Mouse (Mus musculus): Measurements from ENCODE around the gene 1700012B07Rik. TPM values are rescaled to one million over a fixed set of nuclear protein-coding genes. Genes with fewer than 3 reads are reported as not detected.

Gene 1700012B07Rik
- polyA plus RNA-seq, 1 experiment, result not detected

DNA sequence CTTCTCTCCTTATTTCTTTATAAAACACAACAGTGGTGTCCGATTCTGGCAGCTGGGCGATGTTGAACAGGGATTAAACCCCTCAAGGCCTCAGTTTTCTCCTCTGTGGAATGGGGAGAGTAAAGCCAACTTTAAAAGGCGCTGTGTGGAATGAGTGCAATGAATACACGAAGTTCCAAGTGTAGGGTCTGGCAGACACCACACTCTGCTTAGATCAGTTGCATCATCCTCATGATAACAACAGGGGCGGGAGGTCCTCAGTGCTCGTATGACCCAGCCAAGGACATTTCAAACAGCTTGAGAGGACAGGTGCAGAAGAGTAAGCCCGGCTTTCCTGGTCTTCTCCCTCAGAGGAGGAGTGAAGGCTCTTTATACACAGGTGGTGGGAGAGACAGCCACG lies 26.2 kb upstream of the 1700012B07Rik start:
- no peak overlapping the region for H3K4me3 ChIP-seq (replicated peaks)
- no peaks in the 10 kb centered on the region for H3K9me3 ChIP-seq (ENCODE audit: control insufficient read depth, low read length)
- no peaks in the 10 kb centered on the region for H3K4me1 ChIP-seq (ENCODE audit: control insufficient read depth)
- TF ChIP-seq GATA1 (IDR thresholded peaks at IDR 0.05; ENCODE audit: low read length) (no peak), TAL1 (IDR thresholded peaks at IDR 0.05; ENCODE audit: low read length) (no peak)
- H3K27me3 ChIP-seq (ENCODE audit: control insufficient read depth), result no peaks in the 10 kb centered on the region
- H3K36me3 ChIP-seq (ENCODE audit: control insufficient read depth), result no peaks in the 10 kb centered on the region

DNA sequence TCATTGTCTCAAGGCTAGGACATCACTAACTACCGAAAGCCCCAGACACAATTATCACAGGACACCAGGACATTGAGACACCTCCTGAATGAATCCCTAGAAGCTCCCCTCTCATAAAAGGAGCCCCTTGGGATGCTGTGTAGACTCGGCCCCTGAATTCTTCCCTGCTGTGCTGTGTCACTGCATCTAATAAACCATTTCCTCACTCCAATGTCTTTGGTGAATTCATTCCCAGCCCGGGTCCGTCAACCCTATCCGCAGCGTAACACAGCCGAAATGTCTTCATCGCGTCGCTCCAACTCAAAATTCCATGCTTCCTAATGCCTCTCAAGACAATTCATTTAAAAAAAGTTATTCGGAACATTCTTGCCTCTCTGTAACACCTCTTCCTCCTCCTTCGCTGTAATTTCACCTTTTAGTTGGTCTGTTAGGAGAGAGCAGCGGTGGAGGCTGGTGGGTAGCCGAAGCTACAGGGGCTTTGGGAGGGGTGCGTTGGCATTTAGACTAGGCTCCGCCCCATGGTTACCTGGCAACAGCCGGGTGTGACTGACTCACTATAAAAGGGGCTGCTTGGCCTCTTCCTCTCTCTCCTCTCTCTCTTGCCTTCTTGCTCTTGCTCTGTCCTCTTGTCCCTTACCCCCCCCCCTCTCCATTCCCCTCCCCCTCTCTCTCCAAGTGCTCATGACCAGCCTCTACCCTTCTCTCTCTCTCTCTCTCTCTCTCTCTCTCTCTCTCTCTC lies 25.6 kb upstream of the 1700012B07Rik start:
- Histone ChIP-seq H3K9me3 (ENCODE audit: control insufficient read depth, low read length) (no peaks in the 10 kb centered on the region), H3K27me3 (ENCODE audit: control insufficient read depth) (no peaks in the 10 kb centered on the region), H3K36me3 (ENCODE audit: control insufficient read depth) (no peaks in the 10 kb centered on the region), H3K4me3 (replicated peaks) (no peak overlapping the region), H3K4me1 (ENCODE audit: control insufficient read depth) (no peaks in the 10 kb centered on the region)
- TF ChIP-seq TAL1 (IDR thresholded peaks at IDR 0.05; ENCODE audit: low read length), result no peak
- no peak for TF ChIP-seq GATA1 (IDR thresholded peaks at IDR 0.05; ENCODE audit: low read length)

DNA sequence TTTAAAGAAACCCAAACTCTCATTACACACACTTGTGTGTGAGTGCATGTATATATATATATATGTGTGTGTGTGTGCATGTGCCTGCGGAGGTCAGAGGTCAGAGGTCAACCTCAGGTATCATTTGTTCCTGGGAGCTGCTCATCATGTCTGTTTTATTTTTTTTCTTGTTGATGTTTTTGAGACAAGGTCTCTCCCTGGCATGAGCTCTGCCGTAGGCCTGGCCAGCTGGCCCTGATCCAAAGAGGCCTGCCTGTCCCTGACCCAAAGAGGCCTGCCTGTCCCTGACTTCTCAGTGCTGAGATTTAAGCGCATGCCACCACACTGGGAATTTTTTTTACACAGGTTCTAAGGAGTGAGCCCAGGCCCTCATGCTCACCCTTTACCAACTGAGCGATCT lies 24.1 kb upstream of the 1700012B07Rik start:
- H3K4me1 ChIP-seq (ENCODE audit: control insufficient read depth), result no peaks in the 10 kb centered on the region
- H3K27me3 ChIP-seq (ENCODE audit: control insufficient read depth), result no peaks in the 10 kb centered on the region
- no peaks in the 10 kb centered on the region for H3K9me3 ChIP-seq (ENCODE audit: control insufficient read depth, low read length)
- H3K36me3 ChIP-seq (ENCODE audit: control insufficient read depth), result no peaks in the 10 kb centered on the region
- TF ChIP-seq GATA1 (IDR thresholded peaks at IDR 0.05; ENCODE audit: low read length) (no peak), TAL1 (IDR thresholded peaks at IDR 0.05; ENCODE audit: low read length) (no peak)
- no peak overlapping the region for H3K4me3 ChIP-seq (replicated peaks)

DNA sequence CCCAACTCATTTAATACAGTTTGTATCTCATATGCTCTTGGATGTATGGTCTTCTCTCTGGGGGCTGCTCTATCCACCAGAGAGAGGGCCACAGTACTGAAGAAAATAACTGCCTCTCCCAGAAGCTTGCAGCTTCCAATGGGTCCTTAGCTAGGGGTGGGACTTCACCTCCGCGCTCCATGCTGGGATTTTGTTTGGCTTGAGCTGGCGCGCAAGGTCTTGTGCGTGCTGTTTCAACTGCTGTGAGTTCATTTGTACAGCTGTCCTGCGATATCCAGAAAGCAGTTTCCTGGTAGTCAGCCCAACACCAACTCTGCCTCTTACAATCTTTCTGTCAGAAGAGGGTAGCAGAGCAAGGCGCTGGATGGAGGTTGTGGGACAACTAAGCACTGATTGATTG lies 18.5 kb upstream of the 1700012B07Rik start:
- Histone ChIP-seq H3K36me3 (ENCODE audit: control insufficient read depth) (no peaks in the 10 kb centered on the region), H3K27me3 (ENCODE audit: control insufficient read depth) (no peaks in the 10 kb centered on the region), H3K4me1 (ENCODE audit: control insufficient read depth) (no peaks in the 10 kb centered on the region), H3K9me3 (ENCODE audit: control insufficient read depth, low read length) (no peaks in the 10 kb centered on the region), H3K4me3 (replicated peaks) (no peak overlapping the region)
- no peak for TF ChIP-seq GATA1 (IDR thresholded peaks at IDR 0.05; ENCODE audit: low read length)
- TF ChIP-seq TAL1 (IDR thresholded peaks at IDR 0.05; ENCODE audit: low read length), result no peak

DNA sequence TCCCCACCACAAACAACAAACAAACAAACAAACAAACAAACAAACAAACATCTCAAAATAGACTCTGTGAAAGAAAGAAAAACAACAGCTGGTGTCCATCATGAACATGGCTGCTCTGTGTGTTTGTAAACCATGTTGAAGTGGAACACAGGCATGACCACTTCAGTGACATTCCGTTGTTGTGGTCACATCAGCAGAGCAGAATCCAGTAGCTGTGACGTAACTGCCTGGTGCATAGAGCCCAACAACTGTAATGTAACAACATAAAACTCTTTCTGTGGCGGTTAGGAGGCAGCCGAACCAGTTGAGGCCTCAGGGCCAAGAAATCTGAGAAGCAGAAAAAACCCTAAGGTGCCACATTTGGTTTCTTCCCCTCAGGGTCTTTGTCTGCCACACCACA lies 17.8 kb upstream of the 1700012B07Rik start:
- Histone ChIP-seq H3K27me3 (ENCODE audit: control insufficient read depth) (no peaks in the 10 kb centered on the region), H3K36me3 (ENCODE audit: control insufficient read depth) (no peaks in the 10 kb centered on the region), H3K4me3 (replicated peaks) (no peak overlapping the region), H3K9me3 (ENCODE audit: control insufficient read depth, low read length) (no peaks in the 10 kb centered on the region), H3K4me1 (ENCODE audit: control insufficient read depth) (no peaks in the 10 kb centered on the region)
- TF ChIP-seq TAL1 (IDR thresholded peaks at IDR 0.05; ENCODE audit: low read length) (no peak), GATA1 (IDR thresholded peaks at IDR 0.05; ENCODE audit: low read length) (no peak)

DNA sequence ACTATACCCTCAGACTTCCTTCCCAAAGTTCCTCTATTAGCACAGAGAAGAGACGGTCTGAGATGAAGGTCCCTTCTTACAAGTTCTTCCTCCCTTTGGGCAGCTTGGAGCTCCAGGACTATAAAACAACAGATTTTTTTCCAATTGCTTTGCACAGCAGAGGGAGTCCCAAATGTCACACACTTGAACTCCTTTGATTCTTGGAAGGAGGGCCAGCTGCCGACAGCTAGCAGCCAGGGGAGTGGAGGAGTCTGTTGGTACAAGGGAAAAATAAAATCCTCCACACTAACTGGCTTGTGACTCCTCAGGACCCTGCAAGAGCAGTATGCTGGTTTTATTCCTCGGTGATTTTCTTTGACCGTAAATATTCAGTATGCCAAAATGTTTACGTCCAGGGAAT lies 16.6 kb upstream of the 1700012B07Rik start:
- H3K9me3 ChIP-seq (ENCODE audit: control insufficient read depth, low read length), result no peaks in the 10 kb centered on the region
- H3K36me3 ChIP-seq (ENCODE audit: control insufficient read depth), result no peaks in the 10 kb centered on the region
- no peaks in the 10 kb centered on the region for H3K27me3 ChIP-seq (ENCODE audit: control insufficient read depth)
- H3K4me3 ChIP-seq (replicated peaks), result no peak overlapping the region
- H3K4me1 ChIP-seq (ENCODE audit: control insufficient read depth), result no peaks in the 10 kb centered on the region
- TF ChIP-seq GATA1 (IDR thresholded peaks at IDR 0.05; ENCODE audit: low read length) (no peak), TAL1 (IDR thresholded peaks at IDR 0.05; ENCODE audit: low read length) (no peak)

DNA sequence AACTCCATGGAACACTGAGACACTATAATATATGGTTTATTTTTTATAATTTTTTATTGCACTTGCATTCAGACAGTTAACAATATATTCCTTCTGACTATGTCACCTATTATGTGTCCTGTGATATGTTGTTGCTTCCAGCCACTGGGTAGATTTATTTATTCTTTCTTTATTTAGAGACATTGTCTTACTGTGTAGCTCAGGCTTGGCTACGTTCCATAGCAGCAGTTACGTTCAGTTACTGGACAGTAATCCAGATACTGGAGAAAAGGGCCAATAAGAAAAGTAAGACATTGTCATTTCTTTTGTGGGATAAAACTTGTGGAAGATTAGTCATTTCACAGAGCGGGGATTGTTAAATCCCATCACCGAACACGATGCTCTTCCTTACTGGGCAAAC lies 2.5 kb upstream of the 1700012B07Rik start:
- no peaks in the 10 kb centered on the region for H3K36me3 ChIP-seq (ENCODE audit: control insufficient read depth)
- no peaks in the 10 kb centered on the region for H3K9me3 ChIP-seq (ENCODE audit: control insufficient read depth, low read length)
- H3K4me3 ChIP-seq (replicated peaks), result no peak overlapping the region
- TF ChIP-seq TAL1 (IDR thresholded peaks at IDR 0.05; ENCODE audit: low read length) (no peak), GATA1 (IDR thresholded peaks at IDR 0.05; ENCODE audit: low read length) (no peak)
- H3K4me1 ChIP-seq (ENCODE audit: control insufficient read depth), result no peaks in the 10 kb centered on the region
- H3K27me3 ChIP-seq (ENCODE audit: control insufficient read depth), result no peaks in the 10 kb centered on the region

DNA sequence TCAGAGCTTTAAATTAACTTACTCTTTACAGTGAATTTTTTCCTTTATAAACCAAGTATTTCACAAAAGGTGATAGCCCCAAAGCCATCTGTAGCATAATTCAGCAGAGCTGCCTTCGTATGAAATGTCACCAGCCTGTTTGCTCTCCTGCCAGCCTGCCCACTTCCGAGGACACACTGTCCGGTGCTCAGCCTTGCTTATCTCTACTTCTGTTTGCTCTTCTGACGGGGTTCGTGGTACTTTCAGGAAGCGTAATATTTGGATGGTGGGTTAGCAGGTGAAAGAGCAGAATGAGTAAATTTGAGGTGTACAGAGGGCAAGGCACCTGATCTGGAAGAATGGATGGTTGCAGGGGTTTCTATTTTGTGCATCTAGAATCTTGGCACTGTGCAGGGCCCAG lies 5.6 kb downstream of the 1700012B07Rik start:
- Histone ChIP-seq H3K4me3 (replicated peaks) (no peak overlapping the region), H3K9me3 (ENCODE audit: control insufficient read depth, low read length) (no peaks in the 10 kb centered on the region), H3K36me3 (ENCODE audit: control insufficient read depth) (no peaks in the 10 kb centered on the region), H3K27me3 (ENCODE audit: control insufficient read depth) (no peaks in the 10 kb centered on the region), H3K4me1 (ENCODE audit: control insufficient read depth) (no peaks in the 10 kb centered on the region)
- TF ChIP-seq TAL1 (IDR thresholded peaks at IDR 0.05; ENCODE audit: low read length), result no peak
- no peak for TF ChIP-seq GATA1 (IDR thresholded peaks at IDR 0.05; ENCODE audit: low read length)

DNA sequence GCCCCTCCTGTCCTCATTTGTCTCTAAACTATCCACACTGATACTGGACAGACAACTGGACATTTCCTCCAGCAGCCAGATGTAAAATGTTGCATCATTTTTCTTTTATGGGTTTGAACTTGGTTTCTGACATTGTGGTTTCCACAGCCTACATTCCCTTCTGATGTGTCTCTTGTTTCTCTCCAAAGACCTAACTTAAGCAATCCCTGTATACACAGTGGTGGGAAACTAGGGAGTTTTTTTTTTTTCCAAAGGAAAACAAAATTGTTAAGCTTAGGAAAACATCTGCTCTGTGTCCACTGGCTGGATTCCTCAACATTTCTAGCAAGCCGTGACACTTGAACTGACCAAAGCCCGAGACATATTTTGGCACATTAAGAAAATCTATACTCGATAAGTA lies 10.4 kb downstream of the 1700012B07Rik start:
- H3K4me1 ChIP-seq (ENCODE audit: control insufficient read depth), result no peaks in the 10 kb centered on the region
- no peaks in the 10 kb centered on the region for H3K27me3 ChIP-seq (ENCODE audit: control insufficient read depth)
- no peaks in the 10 kb centered on the region for H3K36me3 ChIP-seq (ENCODE audit: control insufficient read depth)
- H3K4me3 ChIP-seq (replicated peaks), result no peak overlapping the region
- TF ChIP-seq GATA1 (IDR thresholded peaks at IDR 0.05; ENCODE audit: low read length), result no peak
- TF ChIP-seq TAL1 (IDR thresholded peaks at IDR 0.05; ENCODE audit: low read length), result no peak
- no peaks in the 10 kb centered on the region; the same call in 1 of the 2 replicates for H3K9me3 ChIP-seq (ENCODE audit: control insufficient read depth, low read length)

DNA sequence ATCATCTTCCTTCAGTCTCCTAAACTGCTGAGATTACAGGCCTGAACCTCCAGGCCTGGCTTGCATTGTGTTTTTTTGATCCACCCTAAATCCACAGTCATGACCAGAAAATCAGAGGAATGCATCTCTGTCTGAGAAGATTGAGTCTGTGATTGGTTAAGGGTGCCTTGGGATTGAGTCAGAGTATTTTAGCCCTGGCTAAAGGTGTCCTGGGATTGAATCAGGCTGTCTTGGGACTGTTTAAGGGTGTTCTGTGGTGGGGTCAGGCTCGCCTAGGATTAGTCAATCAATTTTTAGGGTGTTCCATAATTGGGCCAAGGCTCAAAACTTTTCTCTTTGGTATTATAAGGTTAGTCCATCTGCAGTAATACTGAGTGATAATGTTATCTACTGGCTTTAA lies 10.9 kb downstream of the 1700012B07Rik start:
- Histone ChIP-seq H3K9me3 (ENCODE audit: control insufficient read depth, low read length) (no peaks in the 10 kb centered on the region; the same call in 1 of the 2 replicates), H3K4me1 (ENCODE audit: control insufficient read depth) (no peaks in the 10 kb centered on the region), H3K27me3 (ENCODE audit: control insufficient read depth) (no peaks in the 10 kb centered on the region), H3K4me3 (replicated peaks) (no peak overlapping the region), H3K36me3 (ENCODE audit: control insufficient read depth) (no peaks in the 10 kb centered on the region)
- TF ChIP-seq GATA1 (IDR thresholded peaks at IDR 0.05; ENCODE audit: low read length), result no peak
- TF ChIP-seq TAL1 (IDR thresholded peaks at IDR 0.05; ENCODE audit: low read length), result no peak

All from erythroblast, embryonic 14.5 days (primary cell).